Mouse (Mus musculus) limb, embryonic 13.5 days (tissue): ENCODE data around the gene Galk2. TPM values are rescaled to one million over a fixed set of nuclear protein-coding genes. Genes with fewer than 3 reads are reported as not detected.

Experiments
- ATAC-seq: fragments of 200-750 bp; cut with Nextera tagmentation; 2 replicates; pipeline ENCODE4 v1.8.0; 2017; ENCODE audit warnings: low read depth, moderate number of reproducible peaks, moderate TSS enrichment; ENCODE audit not compliant: low FRiP score
- H3K27ac ChIP-seq: fragments of 300-500 bp; sonication (generic); 2 replicates; pipeline ENCODE4 v1.5.1; 2015; ENCODE audit warnings: inconsistent platforms, mild to moderate bottlenecking, moderate library complexity
- H3K27me3 ChIP-seq: fragments of 300-500 bp; sonication (generic); 2 replicates; pipeline ENCODE4 v1.6.1; 2015; ENCODE audit warnings: mild to moderate bottlenecking, inconsistent platforms
- H3K36me3 ChIP-seq: fragments of 300-500 bp; sonication (generic); 2 replicates; pipeline ENCODE4 v1.6.1; 2015; ENCODE audit warnings: inconsistent platforms, mild to moderate bottlenecking, moderate library complexity
- H3K4me1 ChIP-seq: fragments of 300-500 bp; sonication (generic); 2 replicates; pipeline ENCODE4 v1.6.1; 2015; ENCODE audit warnings: inconsistent platforms
- H3K4me2 ChIP-seq: fragments of 300-500 bp; sonication (generic); replicated peaks from 2 replicates; pipeline ENCODE4 v1.6.1; 2015; ENCODE audit warnings: inconsistent platforms, mild to moderate bottlenecking, moderate library complexity
- H3K4me3 ChIP-seq: fragments of 300-500 bp; sonication (generic); 2 replicates; pipeline ENCODE4 v1.5.1; 2015; ENCODE audit warnings: moderate library complexity, mild to moderate bottlenecking, inconsistent platforms
- H3K9ac ChIP-seq: fragments of 300-500 bp; sonication (generic); 2 replicates; pipeline ENCODE4 v1.6.1; 2015; ENCODE audit warnings: mild to moderate bottlenecking, inconsistent platforms
- H3K9me3 ChIP-seq: fragments of 300-500 bp; sonication (generic); 2 replicates; pipeline ENCODE4 v1.6.1; 2016; ENCODE audit warnings: inconsistent platforms
- whole genome bisulfite sequencing: fragments of 180-500 bp; shearing (Covaris S2); methylation state at CpG from one replicate; pipeline ENCODE4 v1.1.7; 2015; 5-methylcytosine and 5-hydroxymethylcytosine counted together
- polyA plus RNA-seq: library from polyadenylated mRNA; unstranded; fragments of >200 nt; fragmentation: Nextera tagmentation; extraction: Ambion mirVana; gene quantifications from 2 replicates; pipeline ENCODE4 v1.2.1, GENCODE M21; 2015

The Galk2 gene
- 43.7 and 44.8 TPM in 2 replicates for polyA plus RNA-seq

DNA sequence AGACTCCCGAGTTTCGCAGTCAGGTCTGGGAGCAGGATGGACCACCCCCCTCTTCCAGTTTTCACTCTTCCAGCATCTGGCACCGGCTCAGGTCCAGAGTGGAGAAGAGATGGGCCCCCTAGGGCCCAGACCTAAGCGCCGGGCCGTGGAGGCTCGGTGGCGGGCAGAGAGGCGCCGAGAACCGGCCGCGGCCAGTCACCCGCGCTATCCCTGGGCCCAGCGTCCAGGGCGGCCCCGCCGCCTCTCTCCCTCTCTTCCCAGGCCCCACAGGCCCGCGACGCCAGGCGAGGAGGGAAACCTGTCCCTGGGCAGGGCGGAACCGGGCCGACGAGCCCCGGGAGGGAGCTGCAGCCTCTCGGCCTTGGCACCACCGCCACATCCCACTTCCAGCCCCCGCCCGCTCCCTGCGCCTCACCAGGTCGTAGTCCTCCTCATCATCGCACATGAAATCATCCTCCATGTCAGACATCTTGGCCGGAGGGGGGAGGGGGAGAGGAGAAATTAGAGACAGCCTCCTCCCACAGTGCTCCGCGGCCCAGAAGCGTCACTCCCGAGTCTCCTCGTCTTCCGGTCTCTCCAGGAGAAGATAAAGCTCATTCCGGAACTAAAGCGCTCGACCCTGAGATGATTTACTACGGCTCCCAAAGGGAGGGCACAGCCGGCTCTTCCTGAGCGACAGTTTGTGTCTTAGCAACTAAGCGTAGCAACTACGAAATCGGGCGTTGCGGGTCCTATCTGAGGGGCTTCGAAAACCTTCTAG, at the start of gene Galk2, which contains the start of gene Cops2:
Gene Galk2 (plus strand): TSS at position 589 of the 760 bp plus-strand sequence.
Gene Cops2 (minus strand): TSS at position 619 of the 760 bp plus-strand sequence.
- Histone ChIP-seq H3K4me2 (peak within 1 kb of the TSS; percentile 69), H3K4me1 (peaks cover 5% of the 10 kb centered on the region), H3K9me3 (no peaks in the 10 kb centered on the region), H3K27ac (peak within 1 kb of the TSS; percentile 82), H3K27me3 (no peaks in the 10 kb centered on the region), H3K36me3 (no peaks in the 10 kb centered on the region), H3K4me3 (peak within 1 kb of the TSS; percentile 99), H3K9ac (peak within 1 kb of the TSS; percentile 99)
- under 1% methylated on average over 46 of the region's 54 CpGs for WGBS
- ATAC-seq = peak; percentile 98

DNA sequence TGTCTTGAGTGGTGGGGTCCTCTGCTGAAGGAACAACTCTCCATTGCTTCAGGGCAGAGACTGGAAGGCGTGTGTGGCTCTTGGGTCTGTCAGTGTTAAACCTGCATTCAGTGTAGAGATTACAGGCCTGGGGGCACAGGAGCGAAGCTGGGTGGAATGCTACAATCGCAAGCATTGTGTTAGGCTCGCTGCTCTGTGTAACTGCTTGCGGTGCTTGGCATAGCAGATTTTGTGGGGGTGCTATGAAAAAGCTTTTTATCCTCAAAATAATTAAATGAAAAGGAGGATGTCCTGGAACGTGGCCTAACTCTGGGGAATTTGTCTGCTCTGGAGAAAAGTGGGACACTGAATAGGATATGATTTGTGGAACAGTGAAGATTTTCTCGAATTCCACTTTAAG, 49.4 kb upstream of the Galk2 start:
- peaks cover 12% of the 10 kb centered on the region for H3K9me3 ChIP-seq
- no peak overlapping the region for H3K9ac ChIP-seq
- H3K4me3 ChIP-seq = no peak overlapping the region
- H3K4me2 ChIP-seq = no peak overlapping the region
- no peaks in the 10 kb centered on the region for H3K27me3 ChIP-seq
- WGBS = 75% methylated on average over 7 of the region's 7 CpGs
- H3K36me3 ChIP-seq = no peaks in the 10 kb centered on the region
- ATAC-seq = no peak
- H3K27ac ChIP-seq = no peak overlapping the region
- no peaks in the 10 kb centered on the region for H3K4me1 ChIP-seq

DNA sequence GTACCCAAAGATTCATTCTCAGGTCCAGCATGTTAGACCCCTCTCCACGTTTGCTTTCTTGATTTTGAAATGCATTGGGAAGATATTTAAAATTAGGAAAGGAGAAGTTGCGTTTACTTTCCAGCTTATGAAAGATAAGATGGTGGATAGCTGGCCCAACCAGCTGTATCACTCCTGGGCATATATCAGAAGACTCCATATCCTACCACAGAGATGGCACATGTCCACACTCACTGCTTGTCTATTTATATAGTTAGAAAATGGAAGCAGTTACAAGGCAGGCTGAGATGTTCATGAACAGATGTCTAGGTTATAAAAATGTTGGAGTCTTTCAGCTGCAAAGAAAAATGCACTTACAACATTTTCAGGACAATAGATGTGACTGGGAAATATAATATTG, 47.6 kb upstream of the Galk2 start:
- H3K4me2 ChIP-seq = no peak overlapping the region
- no peak overlapping the region for H3K9ac ChIP-seq
- 86% methylated on average over 2 of the region's 2 CpGs for WGBS
- H3K27ac ChIP-seq = no peak overlapping the region
- no peaks in the 10 kb centered on the region for H3K4me1 ChIP-seq
- H3K4me3 ChIP-seq = no peak overlapping the region
- no peaks in the 10 kb centered on the region for H3K27me3 ChIP-seq
- H3K9me3 ChIP-seq = peaks cover 5% of the 10 kb centered on the region; the same call in 1 of the 2 replicates
- no peak for ATAC-seq
- H3K36me3 ChIP-seq = no peaks in the 10 kb centered on the region

DNA sequence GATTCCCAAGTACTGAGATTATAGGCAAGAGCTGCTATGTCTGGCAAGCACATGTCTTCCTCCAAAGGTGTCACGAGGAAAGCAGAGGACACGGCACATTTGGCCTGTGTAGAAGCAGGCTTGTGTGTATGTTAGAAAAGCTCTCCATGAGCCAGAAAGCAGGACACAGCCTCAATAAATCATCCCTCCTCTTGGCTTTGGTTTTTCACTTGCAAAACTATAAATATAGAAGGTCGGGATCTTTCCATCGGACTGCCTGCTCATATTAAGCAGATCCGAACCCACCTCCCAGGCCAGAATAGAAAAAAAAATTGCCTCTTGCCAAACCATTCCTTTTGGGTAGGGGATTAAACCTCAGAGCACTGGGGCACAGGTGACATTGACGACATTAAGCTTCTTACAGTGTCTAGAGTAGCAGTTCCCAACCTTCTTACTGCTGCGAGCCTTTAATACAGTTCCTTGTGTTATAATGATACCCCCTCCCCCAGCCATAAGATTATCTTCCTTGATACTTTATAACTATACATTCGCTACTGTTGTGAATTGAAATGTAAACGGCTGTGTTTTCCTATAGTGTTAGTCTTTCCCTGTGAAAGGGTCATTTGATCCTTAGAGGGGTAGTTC, 44.8 kb upstream of the Galk2 start:
- Histone ChIP-seq H3K9me3 (no peaks in the 10 kb centered on the region), H3K27ac (no peak overlapping the region), H3K9ac (no peak overlapping the region), H3K27me3 (no peaks in the 10 kb centered on the region), H3K4me3 (no peak overlapping the region), H3K4me2 (no peak overlapping the region), H3K36me3 (no peaks in the 10 kb centered on the region), H3K4me1 (no peaks in the 10 kb centered on the region)
- WGBS = 67% methylated on average over 9 of the region's 9 CpGs
- ATAC-seq = no peak

DNA sequence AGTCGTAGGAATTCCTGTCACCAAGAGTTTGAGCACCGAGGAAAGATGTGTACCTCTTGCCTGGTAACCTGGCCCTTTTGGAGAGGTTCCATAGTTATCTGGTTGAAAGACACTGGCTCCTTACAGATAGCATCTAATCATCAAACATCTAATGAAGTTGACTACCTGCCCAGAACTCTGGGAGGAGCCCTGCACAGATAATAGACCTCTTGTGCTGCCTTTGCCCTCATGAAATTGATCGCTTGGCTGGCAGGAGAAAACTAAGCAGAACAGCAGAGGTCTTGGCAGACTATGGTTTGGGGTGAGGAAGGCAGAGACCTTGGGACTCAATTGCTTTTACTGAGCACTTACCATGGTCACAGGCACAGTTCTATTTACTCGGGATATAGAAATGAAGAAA, 38.5 kb upstream of the Galk2 start:
- Histone ChIP-seq H3K9me3 (no peaks in the 10 kb centered on the region), H3K9ac (no peak overlapping the region), H3K27ac (no peak overlapping the region), H3K4me2 (no peak overlapping the region), H3K27me3 (no peaks in the 10 kb centered on the region), H3K36me3 (no peaks in the 10 kb centered on the region), H3K4me3 (no peak overlapping the region), H3K4me1 (no peaks in the 10 kb centered on the region)
- WGBS = 85% methylated on average over 4 of the region's 4 CpGs
- no peak for ATAC-seq

DNA sequence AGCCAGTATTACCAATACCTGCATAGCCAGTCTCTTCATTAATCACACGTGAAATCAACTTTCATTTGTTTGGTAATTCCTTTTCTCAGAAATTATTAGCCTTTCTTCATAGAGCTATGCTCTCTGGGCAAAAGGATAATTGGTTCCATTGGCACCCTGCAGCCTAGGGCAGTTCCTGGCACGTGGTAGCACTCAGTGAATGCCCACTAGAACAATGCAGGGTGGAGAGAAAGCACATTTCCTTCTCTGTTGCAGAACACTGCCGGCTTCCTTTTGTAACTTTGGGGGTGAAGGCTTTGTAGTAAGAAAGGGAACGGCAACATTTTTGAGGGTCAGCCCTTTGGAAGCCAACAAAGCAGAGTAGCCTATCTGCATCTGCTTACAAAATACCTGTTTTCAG, 32.7 kb upstream of the Galk2 start:
- ATAC-seq = no peak
- no peaks in the 10 kb centered on the region for H3K9me3 ChIP-seq
- H3K27me3 ChIP-seq = no peaks in the 10 kb centered on the region
- H3K9ac ChIP-seq = no peak overlapping the region
- H3K4me3 ChIP-seq = no peak overlapping the region
- no peaks in the 10 kb centered on the region for H3K4me1 ChIP-seq
- no peak overlapping the region for H3K4me2 ChIP-seq
- 67% methylated on average over 4 of the region's 4 CpGs for WGBS
- peaks cover 12% of the 10 kb centered on the region for H3K36me3 ChIP-seq
- no peak overlapping the region for H3K27ac ChIP-seq

DNA sequence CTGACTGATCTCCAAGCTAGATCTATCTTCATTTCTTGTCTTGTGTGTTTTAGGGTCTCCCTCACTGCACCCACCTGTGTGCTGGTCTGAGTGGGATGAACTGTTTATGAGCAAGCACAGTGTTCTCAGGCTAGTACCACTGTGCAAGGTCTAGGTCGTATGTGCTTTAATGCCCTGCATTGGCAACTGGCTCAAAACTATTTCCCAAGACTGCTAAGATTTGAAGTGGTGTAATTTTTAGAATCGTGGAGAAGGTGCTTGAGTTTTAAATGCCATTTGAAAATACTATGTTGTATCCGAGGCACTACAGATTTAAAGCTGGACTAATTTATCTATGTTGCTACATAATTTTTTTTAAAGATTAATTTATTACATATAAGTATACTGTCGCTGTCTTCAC, 31.0 kb upstream of the Galk2 start:
- ATAC-seq = no peak
- Histone ChIP-seq H3K9ac (no peak overlapping the region), H3K4me2 (no peak overlapping the region), H3K36me3 (peaks cover 28% of the 10 kb centered on the region), H3K4me3 (no peak overlapping the region), H3K27ac (no peak overlapping the region), H3K27me3 (no peaks in the 10 kb centered on the region), H3K9me3 (no peaks in the 10 kb centered on the region), H3K4me1 (no peaks in the 10 kb centered on the region)
- 84% methylated on average over 4 of the region's 4 CpGs for WGBS

DNA sequence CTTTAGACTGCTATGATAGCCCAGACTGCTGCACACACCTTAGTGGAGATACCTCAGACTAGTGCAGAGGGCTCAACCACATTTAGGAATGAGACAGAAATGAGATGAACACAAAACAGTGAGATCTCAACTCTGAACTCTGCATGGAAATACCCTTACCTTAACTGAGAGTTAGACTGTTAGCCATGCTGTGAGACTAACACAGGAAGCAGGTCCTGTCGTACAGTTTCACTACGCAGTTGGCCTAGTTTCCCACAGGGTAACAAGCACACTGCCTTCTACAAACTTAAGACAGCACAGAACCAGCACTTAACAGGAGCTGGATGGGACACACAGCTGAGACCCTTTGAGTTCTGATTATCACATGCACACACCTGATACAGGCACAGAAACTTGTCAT, 29.0 kb upstream of the Galk2 start:
- H3K4me2 ChIP-seq = no peak overlapping the region
- H3K27me3 ChIP-seq = no peaks in the 10 kb centered on the region
- H3K9me3 ChIP-seq = no peaks in the 10 kb centered on the region
- H3K27ac ChIP-seq = no peak overlapping the region
- H3K4me3 ChIP-seq = no peak overlapping the region
- H3K4me1 ChIP-seq = no peaks in the 10 kb centered on the region
- H3K9ac ChIP-seq = no peak overlapping the region
- H3K36me3 ChIP-seq = peaks cover 44% of the 10 kb centered on the region
- WGBS = 89% methylated on average over 2 of the region's 2 CpGs
- ATAC-seq = no peak

DNA sequence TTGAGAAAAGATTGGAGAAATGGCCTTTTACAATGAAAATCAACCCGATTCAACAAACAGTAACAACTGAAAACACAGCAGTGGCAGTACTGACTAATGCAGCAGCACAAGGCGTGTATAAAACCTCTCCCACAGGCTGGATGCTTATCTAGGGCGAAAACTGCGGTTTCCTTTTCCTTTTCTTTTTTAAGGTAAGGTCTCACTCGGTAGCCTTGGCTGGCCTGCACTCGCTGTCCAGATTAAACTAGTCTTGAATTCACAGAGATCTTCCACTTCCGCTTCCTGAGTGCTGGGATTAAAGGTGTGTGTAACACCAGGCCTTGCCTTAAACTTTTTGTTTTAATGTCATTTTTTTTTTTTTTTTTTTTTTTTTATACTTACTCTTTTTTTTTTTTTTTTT, 20.8 kb upstream of the Galk2 start:
- no peak overlapping the region for H3K27ac ChIP-seq
- no peak overlapping the region for H3K4me2 ChIP-seq
- peaks cover 67% of the 10 kb centered on the region for H3K36me3 ChIP-seq
- 94% methylated on average over 7 of the region's 7 CpGs for WGBS
- H3K4me3 ChIP-seq = no peak overlapping the region
- no peaks in the 10 kb centered on the region for H3K27me3 ChIP-seq
- H3K9me3 ChIP-seq = no peaks in the 10 kb centered on the region
- H3K9ac ChIP-seq = no peak overlapping the region
- H3K4me1 ChIP-seq = no peaks in the 10 kb centered on the region
- no peak for ATAC-seq

DNA sequence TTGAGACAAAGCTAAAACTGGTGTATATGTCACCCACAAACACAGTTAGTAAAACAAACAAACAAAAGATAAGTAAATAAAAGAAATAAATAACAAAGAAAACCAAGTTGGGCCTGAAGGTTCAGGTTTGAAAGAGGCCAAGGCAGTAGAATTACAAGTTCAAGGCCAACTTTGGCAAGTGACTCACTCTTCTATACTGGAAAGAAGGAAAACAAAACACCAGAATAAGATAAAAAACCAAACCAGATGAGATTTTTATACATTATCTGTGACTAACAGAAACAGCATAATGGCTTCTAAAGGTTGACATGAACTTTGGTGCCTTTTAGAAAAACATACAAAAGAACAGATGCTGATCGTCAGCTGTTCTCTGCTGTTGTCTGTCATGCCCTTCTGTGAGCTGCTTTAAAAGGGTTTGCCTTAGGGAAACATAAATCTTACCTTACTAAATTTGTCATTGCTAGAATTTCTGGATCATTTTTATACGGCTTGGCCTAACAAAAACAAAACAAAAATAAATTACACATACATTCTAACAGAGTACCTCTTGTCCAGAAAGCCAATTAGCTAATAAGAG, 20.1 kb upstream of the Galk2 start:
- Histone ChIP-seq H3K36me3 (peaks cover 65% of the 10 kb centered on the region), H3K27ac (no peak overlapping the region), H3K4me3 (no peak overlapping the region), H3K4me1 (no peaks in the 10 kb centered on the region), H3K9me3 (no peaks in the 10 kb centered on the region), H3K4me2 (no peak overlapping the region), H3K9ac (no peak overlapping the region), H3K27me3 (no peaks in the 10 kb centered on the region)
- 72% methylated on average over 2 of the region's 2 CpGs for WGBS
- no peak for ATAC-seq

DNA sequence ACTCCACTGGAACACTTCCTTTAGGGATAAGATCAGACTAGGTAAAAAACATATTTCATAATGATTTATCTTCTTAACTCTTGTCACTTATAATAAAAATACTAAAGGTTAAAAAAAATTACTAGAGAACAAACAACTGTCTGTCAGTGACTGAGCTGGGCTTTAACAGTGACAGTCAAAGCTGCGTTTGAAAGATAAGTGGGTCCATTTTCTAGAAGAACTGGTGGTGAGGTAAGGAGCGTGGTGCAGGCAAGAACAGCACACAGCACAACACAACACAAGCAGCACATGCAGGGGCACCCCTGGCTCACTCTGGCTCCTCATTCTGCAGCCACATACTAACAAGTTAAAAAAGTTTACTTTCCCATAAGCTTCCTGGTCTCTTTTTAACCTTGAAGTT, 7.7 kb upstream of the Galk2 start:
- H3K9me3 ChIP-seq = no peaks in the 10 kb centered on the region
- no peaks in the 10 kb centered on the region for H3K27me3 ChIP-seq
- no peak for ATAC-seq
- 85% methylated on average over 2 of the region's 2 CpGs for WGBS
- H3K27ac ChIP-seq = no peak overlapping the region
- H3K9ac ChIP-seq = no peak overlapping the region
- no peak overlapping the region for H3K4me2 ChIP-seq
- no peak overlapping the region for H3K4me3 ChIP-seq
- H3K4me1 ChIP-seq = no peaks in the 10 kb centered on the region
- H3K36me3 ChIP-seq = peaks cover 23% of the 10 kb centered on the region

DNA sequence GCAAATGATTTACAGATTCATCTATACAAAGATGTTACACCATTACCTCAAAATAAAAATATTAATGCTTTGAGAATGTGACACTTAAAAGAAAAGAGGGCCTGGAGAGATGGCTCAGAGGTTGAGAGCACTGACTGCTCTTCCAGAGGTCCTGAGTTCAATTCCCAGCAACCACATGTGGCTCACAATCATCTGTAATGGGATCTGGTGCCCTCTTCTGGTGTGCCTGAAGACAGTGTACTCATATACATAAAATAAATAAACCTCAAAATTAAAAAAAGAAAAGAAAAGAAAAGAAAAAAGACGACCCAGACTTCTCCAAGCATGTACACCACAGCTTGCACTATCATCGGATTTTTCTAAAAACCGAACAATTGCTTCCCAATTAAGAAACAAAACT, 1.2 kb upstream of the Galk2 start:
- H3K27ac ChIP-seq = no peak overlapping the region

More for the DNA sequence above, 1.2 kb upstream of the Galk2 start:
- Histone ChIP-seq H3K4me3 (peak overlapping the region; percentile 99), H3K36me3 (no peaks in the 10 kb centered on the region), H3K9me3 (no peaks in the 10 kb centered on the region), H3K4me1 (peaks cover 5% of the 10 kb centered on the region), H3K27me3 (no peaks in the 10 kb centered on the region), H3K9ac (peak overlapping the region; percentile 99), H3K4me2 (peak overlapping the region; percentile 69)
- ATAC-seq = no peak
- 46% methylated on average over 3 of the region's 3 CpGs for WGBS
